Mouse (Mus musculus) heart, postnatal 10 days (tissue): ENCODE results near the gene Pik3r1. TPM values are rescaled to one million over a fixed set of nuclear protein-coding genes. Genes with fewer than 3 reads are reported as not detected.

Experiments
- DNase-seq, 2 experiments: peaks; one replicate each; pipeline ENCODE4 v3.0.0; 2021
- intact Hi-C: fragments of 180-260 bp; cut with DNase I; formaldehyde crosslinking; loops from one replicate; pipeline ENCODE4 v1.15.1; 2025
- total RNA-seq, 2 experiments: library from RNA; stranded (reverse); gene quantifications; 2 replicates each; pipeline ENCODE4 v1.2.3; 2021

Pik3r1 gene
- total RNA-seq, 2 experiments from 2014 or later, result 42.0 to 84.3 TPM

- no peak for DNase-seq
- intact Hi-C loops, result loop anchor here (5.0 to 10.0 kb wide), 2 partner anchors 376 to 458 kb away; no protein-coding TSS in a partner anchor
Observed at GRCm38 (mm10) chr13:101692866-101693691, 74.9 kb downstream of the Pik3r1 start.

DNA sequence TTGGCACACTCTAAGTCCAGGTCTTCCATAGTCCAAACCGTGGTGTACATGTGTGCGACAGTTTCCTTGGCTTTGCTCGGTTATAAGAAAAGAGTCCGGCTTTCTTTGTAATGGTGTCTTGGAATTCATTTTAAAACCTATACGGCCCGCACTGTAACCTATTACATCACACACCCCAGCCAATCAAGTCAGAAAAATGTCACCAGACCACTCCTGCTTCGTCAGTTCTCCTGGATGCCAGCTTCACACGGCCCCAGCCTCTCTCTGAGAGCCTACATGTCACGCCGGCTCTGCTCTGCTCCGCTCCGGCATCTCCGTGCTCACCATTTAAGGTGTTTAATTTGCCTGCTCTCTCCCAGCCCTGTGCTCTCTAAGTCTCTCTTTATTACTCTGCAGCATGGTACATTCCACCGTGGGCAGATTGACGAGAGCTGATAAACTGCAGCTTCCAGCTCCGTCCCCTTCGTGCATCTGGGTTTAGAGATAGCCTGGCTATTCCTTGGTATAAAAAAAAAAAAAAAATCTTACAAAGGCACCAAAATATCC lies 75.7 kb downstream of the Pik3r1 start:
- DNase-seq, result peak; percentile 45 to 48
- intact Hi-C loops, result loop anchor here (5.0 to 10.0 kb wide), 2 partner anchors 375 to 458 kb away; no protein-coding TSS in a partner anchor

GRCm38 (mm10) chr13:101691669-101692068 lies 76.3 kb downstream of the Pik3r1 start:
- DNase-seq, result peak in 1 of 2 experiments; percentile 13

DNA sequence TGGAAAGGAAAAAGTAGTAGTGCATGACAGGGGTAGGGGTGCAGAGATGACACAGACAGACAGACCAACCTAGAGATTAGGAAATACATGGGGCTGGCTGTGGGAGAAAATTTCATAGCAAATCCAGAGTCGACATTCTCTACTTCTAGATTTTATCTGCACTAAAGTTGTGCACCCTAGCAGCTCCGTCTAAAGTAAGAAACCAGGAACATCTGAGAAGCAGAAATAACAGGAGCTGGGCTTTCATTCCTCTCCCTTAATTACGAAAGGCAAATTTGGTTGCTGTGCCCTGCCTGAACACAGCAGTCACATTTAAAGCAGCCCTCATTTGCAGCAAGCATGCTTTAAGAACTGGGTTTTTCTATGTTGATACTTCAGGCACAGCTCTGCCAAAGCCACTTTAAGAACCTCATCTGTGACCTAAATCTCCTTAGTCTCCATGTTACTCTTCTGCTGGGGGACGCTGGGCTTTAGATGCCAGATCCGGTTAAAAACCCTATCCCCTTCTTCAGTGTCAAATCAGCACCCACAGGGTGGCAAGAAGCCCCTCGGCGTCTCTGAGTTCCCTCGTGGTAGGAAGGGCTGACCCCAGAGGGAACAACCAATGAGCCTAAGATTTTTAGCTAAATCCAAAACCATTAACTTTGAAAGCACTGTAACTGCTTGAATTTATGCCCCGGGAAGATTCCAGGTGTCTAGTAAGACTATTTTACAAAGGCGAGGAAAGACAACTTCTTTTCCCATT lies 76.9 kb downstream of the Pik3r1 start:
- peak in 1 of 2 experiments; percentile 10 for DNase-seq
- intact Hi-C loops, result loop anchor here (5.0 to 10.0 kb wide), 2 partner anchors 374 to 456 kb away; no protein-coding TSS in a partner anchor

More at GRCm38 (mm10) chr13:101691669-101692068, 76.3 kb downstream of the Pik3r1 start:
- intact Hi-C loops, result loop anchor here (5.0 to 10.0 kb wide), 2 partner anchors 374 to 457 kb away; no protein-coding TSS in a partner anchor

DNA sequence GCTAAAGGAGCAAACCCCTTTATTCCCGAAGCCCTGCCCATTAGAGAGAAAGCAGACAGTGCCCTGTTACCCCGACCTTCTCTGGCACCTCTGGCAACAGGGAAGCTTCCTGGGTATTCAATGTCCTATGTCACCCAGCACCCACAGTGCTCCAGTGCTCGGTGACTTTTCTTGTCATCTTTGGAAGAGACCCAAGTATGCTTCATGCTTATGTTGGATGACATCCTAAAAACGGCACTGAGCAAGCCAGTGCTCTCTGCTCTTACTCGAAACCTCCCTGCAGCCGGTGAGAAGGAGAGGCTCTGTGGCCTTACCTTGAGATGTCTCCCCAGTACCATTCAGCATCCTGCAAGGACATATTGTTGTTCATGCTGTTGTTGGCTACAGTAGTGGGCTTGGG lies 77.8 kb downstream of the Pik3r1 start:
- intact Hi-C loops, result loop anchor here (5.0 to 10.0 kb wide), 2 partner anchors 373 to 455 kb away; no protein-coding TSS in a partner anchor
- DNase-seq, result peak; percentile 29 to 62

DNA sequence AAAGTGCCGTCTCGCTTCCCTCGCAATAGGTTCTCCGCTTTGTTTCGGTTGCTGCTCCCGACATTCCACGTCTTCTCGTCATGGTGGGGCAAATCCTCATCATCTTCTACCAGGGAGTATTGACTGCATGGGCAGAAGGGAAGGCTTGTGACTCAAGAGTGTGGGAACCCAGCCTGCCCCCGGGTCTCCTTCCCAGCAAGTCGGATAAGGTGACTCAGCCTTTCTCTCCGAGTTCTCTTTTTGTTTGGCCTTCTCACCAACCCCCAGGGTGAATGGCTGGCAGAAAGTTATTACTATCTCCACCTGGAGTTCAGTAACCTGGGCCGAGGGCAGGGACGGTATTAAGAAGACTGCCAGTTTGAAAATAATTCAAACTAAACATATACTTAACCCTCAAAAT lies 81.8 kb downstream of the Pik3r1 start:
- intact Hi-C loops, result no loop called here
- DNase-seq, result no peak

- intact Hi-C loops, result no loop called here
- DNase-seq, result no peak
Observed at GRCm38 (mm10) chr13:101684706-101685105, 83.3 kb downstream of the Pik3r1 start.

DNA sequence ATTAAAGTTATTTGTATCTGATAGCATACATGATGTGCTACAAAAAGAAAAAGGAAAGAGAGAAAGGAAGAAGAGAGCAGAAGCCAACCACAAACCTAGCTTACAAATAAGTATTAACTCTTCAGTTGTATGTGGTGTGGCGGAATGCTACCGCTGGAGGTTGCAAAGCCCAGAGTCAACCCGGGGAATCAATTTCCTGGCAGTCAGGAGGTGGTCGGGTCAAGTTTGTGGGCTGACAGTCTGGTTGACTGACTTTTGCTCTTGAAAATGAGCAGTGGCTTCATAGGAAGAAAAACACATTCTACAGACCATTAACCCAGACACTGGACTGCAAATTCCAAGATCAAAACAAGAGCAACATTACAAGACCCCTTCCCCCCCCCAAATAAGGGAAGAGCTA lies 85.6 kb downstream of the Pik3r1 start:
- no peak for DNase-seq
- intact Hi-C loops, result no loop called here

DNA sequence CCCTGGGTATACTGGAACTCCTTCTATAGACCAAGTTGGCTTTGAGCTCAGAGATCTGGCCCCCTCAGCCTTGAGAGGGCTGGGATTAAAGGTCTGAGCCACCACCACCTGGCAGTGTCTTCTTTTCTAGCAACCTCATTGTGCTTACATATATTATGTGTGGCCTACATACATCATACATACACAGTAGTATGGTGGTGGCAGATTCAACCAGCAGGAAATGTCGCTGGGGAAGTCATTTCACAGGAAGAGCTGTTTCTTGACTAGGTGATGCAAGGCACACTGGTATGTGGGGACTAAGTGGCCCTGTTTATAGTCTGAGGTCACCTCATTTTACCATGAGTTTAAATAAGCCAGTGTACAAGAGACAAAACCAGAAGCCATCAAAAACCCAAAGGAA lies 87.9 kb downstream of the Pik3r1 start:
- DNase-seq, result no peak
- intact Hi-C loops, result no loop called here

DNA sequence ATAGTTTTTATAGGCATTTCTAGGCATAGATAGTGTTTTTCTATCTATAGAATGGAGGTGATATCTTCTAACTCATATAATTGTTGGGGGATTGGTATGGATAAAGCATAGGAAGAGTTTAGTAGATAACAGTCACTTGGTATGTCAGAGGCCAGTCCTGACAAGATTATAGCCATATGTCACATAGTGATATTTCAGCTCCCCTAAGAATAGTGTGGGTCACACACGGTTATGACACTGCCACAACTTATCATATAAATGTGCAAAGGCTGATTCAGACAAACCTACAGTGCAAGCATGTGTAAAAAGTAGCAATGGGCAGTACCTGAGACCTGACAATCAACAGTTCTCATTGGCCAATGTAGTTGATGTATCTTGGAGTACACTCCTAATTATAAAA lies 89.0 kb downstream of the Pik3r1 start:
- DNase-seq, result no peak
- intact Hi-C loops, result no loop called here

GRCm38 (mm10) chr13:101678036-101678435 lies 90.0 kb downstream of the Pik3r1 start:
- intact Hi-C loops, result no loop called here
- no peak for DNase-seq

- intact Hi-C loops, result no loop called here
- DNase-seq, result no peak
Observed at GRCm38 (mm10) chr13:101673876-101674275, 94.1 kb downstream of the Pik3r1 start.

DNA sequence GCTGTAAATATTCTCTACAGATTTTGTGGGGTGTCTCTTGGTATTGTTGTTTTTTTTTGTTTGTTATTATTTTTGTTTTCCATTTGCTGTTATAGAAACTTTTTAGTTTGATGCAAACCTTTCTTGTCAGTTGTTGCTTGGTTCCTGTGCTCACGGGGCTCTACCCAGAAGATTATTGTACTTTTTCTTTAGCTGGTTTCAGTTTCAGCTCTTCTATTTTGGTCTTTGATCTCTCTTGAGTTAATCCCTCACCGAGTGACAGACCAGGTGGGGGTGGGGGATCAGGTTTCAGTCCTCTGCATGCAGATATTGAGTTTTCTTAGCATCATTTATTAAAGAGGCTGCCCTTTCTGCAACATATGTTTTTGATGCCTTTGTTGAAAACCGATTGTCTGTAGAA lies 99.2 kb downstream of the Pik3r1 start:
- intact Hi-C loops, result no loop called here
- DNase-seq, result no peak

GRCm38 (mm10) chr13:101664010-101664409 lies 104.0 kb downstream of the Pik3r1 start:
- no peak for DNase-seq
- intact Hi-C loops, result no loop called here

GRCm38 (mm10) chr13:101662900-101663299 lies 105.1 kb downstream of the Pik3r1 start:
- intact Hi-C loops, result no loop called here
- no peak for DNase-seq

- no peak for DNase-seq
- intact Hi-C loops, result no loop called here
Observed at GRCm38 (mm10) chr13:101661567-101661966, 106.5 kb downstream of the Pik3r1 start.

GRCm38 (mm10) chr13:101660187-101660586 lies 107.8 kb downstream of the Pik3r1 start:
- intact Hi-C loops, result no loop called here
- DNase-seq, result no peak

DNA sequence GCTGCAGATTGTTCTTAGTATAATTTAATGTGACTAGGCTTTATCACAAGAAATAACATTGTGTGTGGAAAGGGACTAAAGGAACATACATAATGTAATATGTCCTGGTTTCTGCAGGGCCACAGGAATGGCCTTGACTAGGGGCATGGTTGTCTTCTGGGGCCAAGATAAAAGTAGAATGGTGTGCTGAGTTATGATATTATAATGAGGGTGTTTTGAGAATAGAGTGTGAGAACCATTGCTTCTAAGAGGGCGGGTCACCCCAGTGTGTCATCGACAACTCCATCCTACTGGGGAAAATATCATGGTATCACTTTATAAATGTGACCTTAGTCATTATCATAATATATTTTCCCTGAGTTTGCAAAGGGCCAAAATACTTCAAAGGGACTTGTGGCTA lies 115.9 kb downstream of the Pik3r1 start:
- DNase-seq, result no peak
- intact Hi-C loops, result no loop called here

DNA sequence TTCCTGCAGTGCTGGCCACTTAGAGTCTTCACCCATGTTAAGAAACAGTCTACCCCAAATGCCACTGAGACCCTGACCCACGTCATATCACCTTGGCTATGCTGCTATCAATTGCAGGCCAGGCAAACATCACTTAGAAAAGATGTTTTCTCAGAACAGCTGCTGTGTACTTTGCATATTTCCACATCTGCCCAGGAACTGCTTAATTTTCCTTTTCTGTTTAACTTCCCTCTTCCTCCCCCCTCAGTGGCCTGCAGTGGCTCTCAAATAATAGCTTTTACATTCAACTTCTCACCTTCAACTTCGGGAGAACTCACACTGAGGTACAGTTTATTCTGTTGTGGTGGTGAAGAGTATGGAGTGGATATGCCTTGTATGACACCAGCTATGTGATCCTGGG lies 126.4 kb downstream of the Pik3r1 start:
- intact Hi-C loops, result no loop called here
- no peak for DNase-seq

DNA sequence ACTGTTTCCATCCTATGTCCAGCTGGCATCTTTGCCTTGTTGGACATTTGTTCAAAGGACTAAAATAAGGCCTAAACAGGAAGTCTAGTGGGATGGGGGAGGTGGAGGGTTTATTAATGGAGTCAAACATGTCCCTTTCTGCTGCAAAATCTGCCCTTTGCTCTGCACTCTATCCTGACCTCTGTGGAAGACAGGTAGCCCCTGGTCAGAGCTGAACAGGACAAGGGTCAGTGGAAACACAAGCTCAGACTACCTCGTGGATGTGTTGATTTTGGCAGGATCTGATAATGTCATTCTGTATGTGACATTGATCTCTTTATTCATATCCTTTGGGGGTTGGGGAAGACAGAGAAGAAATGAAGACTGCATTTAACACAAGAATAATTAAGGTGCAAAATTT lies 132.2 kb downstream of the Pik3r1 start:
- no peak for DNase-seq
- intact Hi-C loops, result no loop called here

- intact Hi-C loops, result no loop called here
- no peak for DNase-seq
Observed at GRCm38 (mm10) chr13:101634420-101634819, 133.6 kb downstream of the Pik3r1 start.
